Mouse (Mus musculus): ENCODE measurements at regions not wholly inside any gene's neighbourhood (a gene's known extent, or its start where the extent isn't known, plus 50 kb on each side); places are given as distances from the start of the nearest gene placed in this dataset.

DNA sequence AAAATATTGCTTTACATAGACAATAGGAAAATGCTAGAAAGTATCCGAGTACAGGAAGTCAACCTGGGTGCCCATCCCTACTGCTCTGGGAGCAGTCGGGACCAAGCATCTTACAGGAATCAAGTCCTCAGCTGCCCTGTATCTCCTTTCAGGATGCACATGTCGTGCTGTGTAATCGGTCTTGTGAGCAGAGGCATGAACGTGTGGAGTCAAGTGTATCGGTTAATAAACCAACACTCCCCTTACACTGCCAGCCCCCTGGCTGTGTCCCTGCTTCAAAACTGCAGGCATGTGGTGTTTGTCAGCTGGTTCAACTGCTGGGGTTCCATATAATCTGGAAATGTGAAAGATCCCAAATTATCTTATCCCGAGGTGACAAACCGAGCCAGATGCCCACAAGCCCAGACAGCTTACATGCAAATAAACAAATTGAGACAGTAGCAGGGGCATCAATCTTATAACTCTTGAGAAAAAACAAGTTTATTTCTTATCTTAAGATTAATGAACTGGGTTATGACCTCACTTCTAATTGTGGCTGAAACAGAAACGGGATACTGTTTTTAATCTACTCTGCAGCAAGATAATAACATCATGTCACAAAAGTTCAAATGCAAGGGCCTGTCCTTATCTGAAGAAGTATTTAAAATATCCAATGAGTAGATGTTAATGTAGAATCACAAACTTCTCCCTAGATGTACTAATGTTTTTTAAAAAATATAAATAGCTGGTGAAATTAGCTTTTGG lies 193.6 kb downstream of the Qdpr start:
- no peak for ATAC-seq (replicated peaks; ENCODE audit: low FRiP score, low TSS enrichment, low read depth)
- Histone ChIP-seq H3K27me3 (replicated peaks; ENCODE audit: control insufficient read depth, insufficient read depth, low read length) (no peaks in the 10 kb centered on the region), H3K36me3 (ENCODE audit: control insufficient read depth, insufficient read depth, low read length) (no peaks in the 10 kb centered on the region), H3K27ac (ENCODE audit: low read depth) (no peak overlapping the region), H3K4me3 (ENCODE audit: low read depth, low read length) (no peak overlapping the region), H3K4me1 (replicated peaks; ENCODE audit: control insufficient read depth, insufficient read depth, low read length) (no peaks in the 10 kb centered on the region), H3K4me2 (ENCODE audit: low read length) (no peak overlapping the region), H3K9me3 (ENCODE audit: control insufficient read depth, low read length) (no peaks in the 10 kb centered on the region), H3K9ac (ENCODE audit: low read length) (no peak overlapping the region)
- 33% methylated on average over 9 of the region's 9 CpGs for WGBS
- no peak for DNase-seq (ENCODE audit: low spot score)

- no peaks in the 10 kb centered on the region for H3K27me3 ChIP-seq (replicated peaks; ENCODE audit: control insufficient read depth, insufficient read depth, low read length)
- DNase-seq (ENCODE audit: low spot score), result no peak
- H3K4me3 ChIP-seq (ENCODE audit: low read depth, low read length), result no peak overlapping the region
- H3K4me2 ChIP-seq (ENCODE audit: low read length), result no peak overlapping the region
- no peaks in the 10 kb centered on the region for H3K36me3 ChIP-seq (ENCODE audit: control insufficient read depth, insufficient read depth, low read length)
- H3K9ac ChIP-seq (ENCODE audit: low read length), result no peak overlapping the region
- WGBS, result 78% methylated on average over 4 of the region's 4 CpGs
- H3K27ac ChIP-seq (ENCODE audit: low read depth), result no peak overlapping the region
- H3K4me1 ChIP-seq (replicated peaks; ENCODE audit: control insufficient read depth, insufficient read depth, low read length), result no peaks in the 10 kb centered on the region
- H3K9me3 ChIP-seq (ENCODE audit: control insufficient read depth, low read length), result peaks cover 3% of the 10 kb centered on the region; the same call in 1 of the 2 replicates
- no peak for ATAC-seq (replicated peaks; ENCODE audit: low FRiP score, low TSS enrichment, low read depth)
Observed at GRCm38 (mm10) chr5:45231856-45232255, 218.2 kb downstream of the Qdpr start.

- H3K9me3 ChIP-seq (ENCODE audit: control insufficient read depth, low read length), result peaks cover 3% of the 10 kb centered on the region; the same call in 1 of the 2 replicates
- H3K9ac ChIP-seq (ENCODE audit: low read length), result no peak overlapping the region
- H3K4me3 ChIP-seq (ENCODE audit: low read depth, low read length), result no peak overlapping the region
- no peak for ATAC-seq (replicated peaks; ENCODE audit: low FRiP score, low TSS enrichment, low read depth)
- no peaks in the 10 kb centered on the region for H3K27me3 ChIP-seq (replicated peaks; ENCODE audit: control insufficient read depth, insufficient read depth, low read length)
- no peaks in the 10 kb centered on the region for H3K36me3 ChIP-seq (ENCODE audit: control insufficient read depth, insufficient read depth, low read length)
- H3K27ac ChIP-seq (ENCODE audit: low read depth), result no peak overlapping the region
- WGBS, result 64% methylated on average over 1 of the region's 1 CpGs
- no peak overlapping the region for H3K4me2 ChIP-seq (ENCODE audit: low read length)
- no peak for DNase-seq (ENCODE audit: low spot score)
- H3K4me1 ChIP-seq (replicated peaks; ENCODE audit: control insufficient read depth, insufficient read depth, low read length), result no peaks in the 10 kb centered on the region
Observed at GRCm38 (mm10) chr5:45230097-45230496, 219.9 kb downstream of the Qdpr start.

DNA sequence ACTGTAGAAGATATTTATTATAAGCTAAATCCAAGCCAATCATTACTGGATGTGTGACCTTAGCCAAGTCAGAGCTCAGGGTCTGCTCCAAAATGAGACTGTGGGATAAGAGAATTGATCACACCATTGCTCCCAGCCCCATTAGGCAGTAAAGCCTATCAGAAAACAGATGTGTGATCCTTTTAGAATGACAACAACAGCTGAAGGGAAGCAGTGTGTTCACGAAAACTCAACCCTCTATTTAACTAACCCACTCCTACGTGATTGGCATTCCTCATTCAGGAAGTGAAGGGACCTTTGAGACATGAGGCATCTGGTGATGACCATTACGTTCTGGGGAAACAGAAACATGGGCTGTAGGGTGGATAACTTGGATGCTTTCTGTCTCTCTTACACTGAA lies 220.6 kb downstream of the Qdpr start:
- Histone ChIP-seq H3K27ac (ENCODE audit: low read depth) (no peak overlapping the region), H3K9me3 (ENCODE audit: control insufficient read depth, low read length) (peaks cover 3% of the 10 kb centered on the region; the same call in 1 of the 2 replicates), H3K27me3 (replicated peaks; ENCODE audit: control insufficient read depth, insufficient read depth, low read length) (no peaks in the 10 kb centered on the region), H3K36me3 (ENCODE audit: control insufficient read depth, insufficient read depth, low read length) (no peaks in the 10 kb centered on the region), H3K9ac (ENCODE audit: low read length) (no peak overlapping the region), H3K4me2 (ENCODE audit: low read length) (no peak overlapping the region), H3K4me1 (replicated peaks; ENCODE audit: control insufficient read depth, insufficient read depth, low read length) (no peaks in the 10 kb centered on the region), H3K4me3 (ENCODE audit: low read depth, low read length) (no peak overlapping the region)
- ATAC-seq (replicated peaks; ENCODE audit: low FRiP score, low TSS enrichment, low read depth) (no peak), DNase-seq (ENCODE audit: low spot score) (no peak)
- WGBS, result 76% methylated on average over 3 of the region's 3 CpGs

GRCm38 (mm10) chr5:45228226-45228927 lies 221.7 kb downstream of the Qdpr start:
- ATAC-seq (replicated peaks; ENCODE audit: low FRiP score, low TSS enrichment, low read depth) (no peak), DNase-seq (ENCODE audit: low spot score) (no peak)
- no peaks in the 10 kb centered on the region for H3K4me1 ChIP-seq (replicated peaks; ENCODE audit: control insufficient read depth, insufficient read depth, low read length)
- no peak overlapping the region for H3K27ac ChIP-seq (ENCODE audit: low read depth)
- H3K9me3 ChIP-seq (ENCODE audit: control insufficient read depth, low read length), result no peaks in the 10 kb centered on the region
- no peak overlapping the region for H3K4me3 ChIP-seq (ENCODE audit: low read depth, low read length)
- H3K27me3 ChIP-seq (replicated peaks; ENCODE audit: control insufficient read depth, insufficient read depth, low read length), result no peaks in the 10 kb centered on the region
- no peak overlapping the region for H3K4me2 ChIP-seq (ENCODE audit: low read length)
- no peak overlapping the region for H3K9ac ChIP-seq (ENCODE audit: low read length)
- no peaks in the 10 kb centered on the region for H3K36me3 ChIP-seq (ENCODE audit: control insufficient read depth, insufficient read depth, low read length)
- 80% methylated on average over 6 of the region's 6 CpGs for WGBS

DNA sequence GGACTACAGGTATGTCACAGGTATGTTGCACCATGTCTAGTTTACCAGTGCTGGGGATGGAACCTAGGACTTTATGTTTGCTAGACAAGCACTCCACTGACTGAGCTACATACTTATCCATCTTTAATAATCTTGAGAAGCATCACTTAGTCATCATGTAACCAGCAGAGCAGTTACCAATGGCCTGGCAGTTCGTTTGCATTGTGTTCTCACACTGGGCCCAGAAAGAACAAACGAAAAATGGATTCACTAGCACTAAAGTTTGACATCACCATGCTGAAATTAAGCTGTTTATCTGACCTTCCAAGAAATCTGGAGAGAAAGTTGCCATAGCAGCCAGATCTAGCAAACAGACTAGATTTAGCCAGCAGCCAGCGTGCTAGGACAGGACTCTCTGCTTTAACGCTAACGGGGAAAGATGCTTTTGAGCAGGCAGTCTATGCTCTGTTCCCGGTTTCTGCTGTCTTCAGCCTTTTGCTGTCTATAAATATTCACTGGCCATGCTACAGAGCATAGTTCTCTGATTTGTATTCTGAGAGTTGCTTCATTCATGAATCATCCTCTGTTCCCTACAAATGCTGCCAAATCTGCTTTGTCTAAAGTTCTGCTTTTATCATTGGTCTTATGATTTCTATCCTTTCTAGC lies 229.6 kb downstream of the Qdpr start:
- Histone ChIP-seq H3K4me1 (replicated peaks; ENCODE audit: control insufficient read depth, insufficient read depth, low read length) (peaks cover 6% of the 10 kb centered on the region; the same call in 1 of the 2 replicates), H3K4me2 (ENCODE audit: low read length) (no peak overlapping the region), H3K27me3 (replicated peaks; ENCODE audit: control insufficient read depth, insufficient read depth, low read length) (no peaks in the 10 kb centered on the region), H3K27ac (ENCODE audit: low read depth) (no peak overlapping the region), H3K9me3 (ENCODE audit: control insufficient read depth, low read length) (no peaks in the 10 kb centered on the region), H3K9ac (ENCODE audit: low read length) (no peak overlapping the region), H3K36me3 (ENCODE audit: control insufficient read depth, insufficient read depth, low read length) (no peaks in the 10 kb centered on the region), H3K4me3 (ENCODE audit: low read depth, low read length) (no peak overlapping the region)
- no peak for ATAC-seq (replicated peaks; ENCODE audit: low FRiP score, low TSS enrichment, low read depth)
- 54% methylated on average over 6 of the region's 6 CpGs for WGBS
- DNase-seq (ENCODE audit: low spot score), result no peak

- WGBS, result 24% methylated on average over 1 of the region's 1 CpGs
Observed at GRCm38 (mm10) chr5:45219558-45219957, 230.5 kb downstream of the Qdpr start.

DNA sequence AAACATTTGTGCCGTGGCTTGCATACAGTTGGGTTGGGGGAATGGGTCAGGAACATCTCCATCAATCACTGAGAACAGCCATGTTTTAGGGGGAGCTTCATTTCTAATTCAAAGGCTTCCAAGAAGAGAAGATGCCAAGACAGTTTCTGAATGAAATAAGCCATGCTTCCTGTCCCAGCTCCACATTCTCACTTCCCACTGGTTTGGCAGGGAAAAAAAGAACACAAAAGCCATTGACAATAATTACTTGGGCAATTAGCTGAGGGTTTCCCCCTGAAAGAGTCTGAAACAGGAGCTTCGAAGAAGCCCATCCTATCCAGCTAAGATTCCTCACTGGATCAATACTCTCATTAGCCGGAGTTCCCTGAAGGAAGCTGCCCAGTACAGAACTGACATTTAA lies 230.9 kb downstream of the Qdpr start:
- ATAC-seq (replicated peaks; ENCODE audit: low FRiP score, low TSS enrichment, low read depth) (no peak), DNase-seq (ENCODE audit: low spot score) (no peak)
- no peaks in the 10 kb centered on the region for H3K27me3 ChIP-seq (replicated peaks; ENCODE audit: control insufficient read depth, insufficient read depth, low read length)
- no peaks in the 10 kb centered on the region for H3K9me3 ChIP-seq (ENCODE audit: control insufficient read depth, low read length)
- H3K4me2 ChIP-seq (ENCODE audit: low read length), result no peak overlapping the region
- no peak overlapping the region for H3K4me3 ChIP-seq (ENCODE audit: low read depth, low read length)
- H3K36me3 ChIP-seq (ENCODE audit: control insufficient read depth, insufficient read depth, low read length), result no peaks in the 10 kb centered on the region
- WGBS, result 71% methylated on average over 3 of the region's 3 CpGs
- H3K4me1 ChIP-seq (replicated peaks; ENCODE audit: control insufficient read depth, insufficient read depth, low read length), result peaks cover 6% of the 10 kb centered on the region; the same call in 1 of the 2 replicates
- no peak overlapping the region for H3K27ac ChIP-seq (ENCODE audit: low read depth)
- no peak overlapping the region for H3K9ac ChIP-seq (ENCODE audit: low read length)

More at GRCm38 (mm10) chr5:45219558-45219957, 230.5 kb downstream of the Qdpr start:
- H3K4me1 ChIP-seq (replicated peaks; ENCODE audit: control insufficient read depth, insufficient read depth, low read length), result peaks cover 6% of the 10 kb centered on the region; the same call in 1 of the 2 replicates
- no peak overlapping the region for H3K4me2 ChIP-seq (ENCODE audit: low read length)
- ATAC-seq (replicated peaks; ENCODE audit: low FRiP score, low TSS enrichment, low read depth) (no peak), DNase-seq (ENCODE audit: low spot score) (no peak)
- H3K4me3 ChIP-seq (ENCODE audit: low read depth, low read length), result no peak overlapping the region
- no peaks in the 10 kb centered on the region for H3K27me3 ChIP-seq (replicated peaks; ENCODE audit: control insufficient read depth, insufficient read depth, low read length)
- no peaks in the 10 kb centered on the region for H3K9me3 ChIP-seq (ENCODE audit: control insufficient read depth, low read length)
- no peak overlapping the region for H3K27ac ChIP-seq (ENCODE audit: low read depth)
- H3K9ac ChIP-seq (ENCODE audit: low read length), result no peak overlapping the region
- no peaks in the 10 kb centered on the region for H3K36me3 ChIP-seq (ENCODE audit: control insufficient read depth, insufficient read depth, low read length)
